Mouse (Mus musculus) limb, embryonic 11.5 days (tissue): Measurements from ENCODE around the gene Poln. TPM values are rescaled to one million over a fixed set of nuclear protein-coding genes. Genes with fewer than 3 reads are reported as not detected.
A peak's percentile ranks its signal among the peaks of the same experiment; 100 is the strongest.

Experiments
- ATAC-seq: fragments of 200-750 bp; cut with Nextera tagmentation; 2 replicates; pipeline ENCODE4 v1.8.0; 2017; ENCODE audit warnings: low read depth; ENCODE audit not compliant: insufficient number of reproducible peaks, low FRiP score, low TSS enrichment
- DNase-seq: peaks from one replicate; pipeline ENCODE4 v3.0.0-alpha.2; 2015; ENCODE audit warnings: low spot score
- H3K27ac ChIP-seq: fragments of 300-500 bp; sonication (generic); replicated peaks from 2 replicates; pipeline ENCODE4 v1.5.1; 2014; ENCODE audit warnings: low read depth, mild to moderate bottlenecking, low read length
- H3K27me3 ChIP-seq: fragments of 300-500 bp; sonication (generic); 2 replicates; pipeline ENCODE4 v1.6.1; 2014; ENCODE audit warnings: mild to moderate bottlenecking, low read length, mixed read lengths; ENCODE audit not compliant: control insufficient read depth, insufficient read depth
- H3K36me3 ChIP-seq: fragments of 300-500 bp; sonication (generic); 2 replicates; pipeline ENCODE4 v1.6.1; 2014; ENCODE audit warnings: mild to moderate bottlenecking, low read length, moderate library complexity, mixed read lengths; ENCODE audit not compliant: control insufficient read depth, insufficient read depth
- H3K4me1 ChIP-seq: fragments of 300-500 bp; sonication (generic); 2 replicates; pipeline ENCODE4 v1.6.1; 2014; ENCODE audit warnings: low read length, mixed read lengths; ENCODE audit not compliant: control insufficient read depth, insufficient read depth
- H3K4me2 ChIP-seq: fragments of 300-500 bp; sonication (generic); 2 replicates; pipeline ENCODE4 v1.6.1; 2014; ENCODE audit warnings: low read depth, mild to moderate bottlenecking, moderate library complexity; ENCODE audit not compliant: severe bottlenecking
- H3K4me3 ChIP-seq: fragments of 300-500 bp; sonication (generic); 2 replicates; pipeline ENCODE4 v1.5.1; 2014; ENCODE audit warnings: low read depth, low read length
- H3K9ac ChIP-seq: fragments of 300-500 bp; sonication (generic); 2 replicates; pipeline ENCODE4 v1.6.1; 2014; ENCODE audit warnings: mild to moderate bottlenecking, low read length
- H3K9me3 ChIP-seq: fragments of 300-500 bp; sonication (generic); 2 replicates; pipeline ENCODE4 v1.6.1; 2016; ENCODE audit warnings: low read length; ENCODE audit not compliant: control insufficient read depth
- WGBS: fragments of 180-500 bp; shearing (Covaris S2); extraction: QIAGEN DNeasy Blood & Tissue Kit; methylation state at CpG from one replicate; pipeline ENCODE4 v1.1.7; 2014; 5-methylcytosine and 5-hydroxymethylcytosine counted together
- polyA plus RNA-seq: library from polyadenylated mRNA; unstranded; fragments of >200 nt; fragmentation: Nextera tagmentation; extraction: Ambion mirVana; gene quantifications from 2 replicates; pipeline ENCODE4 v1.2.1, GENCODE M21; 2014

Poln gene
- polyA plus RNA-seq, 1 experiment from 2014 or later, result 0.81 TPM

- H3K36me3 ChIP-seq, result no peaks in the 10 kb centered on the region
- no peaks in the 10 kb centered on the region for H3K27me3 ChIP-seq
- DNase-seq, result peak; percentile 94
- peak within 1 kb of the TSS; percentile 30; the same call in 1 of the 2 replicates for H3K27ac ChIP-seq
- H3K9ac ChIP-seq, result peak within 1 kb of the TSS; percentile 63
- WGBS, result under 1% methylated on average over 84 of the region's 88 CpGs
- H3K4me3 ChIP-seq, result peak within 1 kb of the TSS; percentile 92
- peaks cover 4% of the 10 kb centered on the region; the same call in 1 of the 2 replicates for H3K4me1 ChIP-seq
- H3K9me3 ChIP-seq, result no peaks in the 10 kb centered on the region
- ATAC-seq, result peak; percentile 82
- H3K4me2 ChIP-seq, result peak within 1 kb of the TSS; percentile 80
These were observed 185.7 kb downstream of the Poln start, which contains the start of gene Gm1673 for GRCm38 (mm10) chr5:33983309-33984121. TSS of gene Gm1673 (plus strand) at chr5:33983433.

- ATAC-seq (0 out of 2 replicates have a peak, but pooled peaks have one; percentile 8), DNase-seq (no peak)
- peak overlapping the region; percentile 80 for H3K4me2 ChIP-seq
- peak overlapping the region; percentile 63 for H3K9ac ChIP-seq
- H3K4me3 ChIP-seq, result peak overlapping the region; percentile 92
- WGBS, result 5% methylated on average over 26 of the region's 26 CpGs
- H3K27ac ChIP-seq, result no peak overlapping the region
- no peaks in the 10 kb centered on the region for H3K27me3 ChIP-seq
- no peaks in the 10 kb centered on the region for H3K36me3 ChIP-seq
- H3K4me1 ChIP-seq, result peaks cover 4% of the 10 kb centered on the region; the same call in 1 of the 2 replicates
- no peaks in the 10 kb centered on the region for H3K9me3 ChIP-seq
These were observed 186.5 kb downstream of the Poln start for GRCm38 (mm10) chr5:33982731-33983259.

DNA sequence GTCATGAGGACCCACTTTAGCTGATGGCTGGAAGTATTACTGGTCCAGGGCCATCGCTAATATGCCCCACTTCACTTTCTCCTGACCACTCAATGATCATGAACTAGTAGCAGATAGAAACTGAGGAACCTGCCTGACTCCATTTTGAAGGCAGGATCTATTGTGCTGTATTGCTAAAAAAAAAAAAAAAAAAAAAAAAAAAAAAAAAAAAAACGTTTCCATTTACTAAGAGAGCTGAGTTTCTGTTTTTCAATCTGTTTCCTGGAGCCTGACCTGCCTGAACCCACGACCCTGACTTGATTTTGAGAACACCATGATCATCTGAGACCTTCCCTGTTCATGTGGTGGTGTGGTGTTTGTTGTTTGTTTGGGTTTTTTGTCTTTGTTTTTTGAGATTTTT is 193.0 kb downstream of the Poln start:
- Histone ChIP-seq H3K9me3 (no peaks in the 10 kb centered on the region), H3K4me1 (no peaks in the 10 kb centered on the region), H3K4me2 (no peak overlapping the region), H3K36me3 (no peaks in the 10 kb centered on the region), H3K27me3 (no peaks in the 10 kb centered on the region), H3K27ac (no peak overlapping the region), H3K4me3 (no peak overlapping the region), H3K9ac (no peak overlapping the region)
- 51% methylated on average over 3 of the region's 3 CpGs for WGBS
- no peak for DNase-seq
- ATAC-seq, result no peak

- no peak overlapping the region for H3K4me3 ChIP-seq
- WGBS, result 59% methylated on average over 2 of the region's 2 CpGs
- H3K4me1 ChIP-seq, result no peaks in the 10 kb centered on the region
- no peak for DNase-seq
- no peak for ATAC-seq
- H3K9me3 ChIP-seq, result no peaks in the 10 kb centered on the region
- no peaks in the 10 kb centered on the region for H3K27me3 ChIP-seq
- no peak overlapping the region for H3K27ac ChIP-seq
- no peak overlapping the region for H3K4me2 ChIP-seq
- H3K9ac ChIP-seq, result no peak overlapping the region
- H3K36me3 ChIP-seq, result no peaks in the 10 kb centered on the region
These were observed 194.5 kb downstream of the Poln start for GRCm38 (mm10) chr5:33974736-33975135.

GRCm38 (mm10) chr5:33959382-33959781 is 209.9 kb downstream of the Poln start:
- Histone ChIP-seq H3K4me3 (no peak overlapping the region), H3K9ac (no peak overlapping the region), H3K27ac (no peak overlapping the region), H3K36me3 (no peaks in the 10 kb centered on the region), H3K4me1 (no peaks in the 10 kb centered on the region), H3K9me3 (peaks cover under 1% of the 10 kb centered on the region; the same call in 1 of the 2 replicates), H3K27me3 (no peaks in the 10 kb centered on the region), H3K4me2 (no peak overlapping the region)
- 88% methylated on average over 4 of the region's 4 CpGs for WGBS
- DNase-seq (no peak), ATAC-seq (no peak)

Other genes with a start within 250 kb of the Poln start
- gene Nelfa, start 233.0 kb downstream of the Poln start, polyA plus RNA-seq, result 71.0 and 78.7 TPM in 2 replicates
- gene Gm1673, start 186.0 kb downstream of the Poln start, polyA plus RNA-seq, result 150 and 154 TPM in 2 replicates
- gene Nat8l, start 173.5 kb downstream of the Poln start, polyA plus RNA-seq, result 0.09 and 0.21 TPM in 2 replicates
- 55.9 and 57.0 TPM in 2 replicates for gene Haus3, start 79 bp upstream of the Poln start, polyA plus RNA-seq
- gene Mxd4, start 18.3 kb upstream of the Poln start, polyA plus RNA-seq, result 27.8 and 28.3 TPM in 2 replicates
- gene Zfyve28, start 119.0 kb upstream of the Poln start, polyA plus RNA-seq, result 0.37 and 0.61 TPM in 2 replicates
- not detected in 2 replicates for gene Cfap99, start 119.2 kb upstream of the Poln start, polyA plus RNA-seq
- gene Rnf4, start 166.8 kb upstream of the Poln start, polyA plus RNA-seq, result 187 and 206 TPM in 2 replicates
- gene Fam193a, start 200.5 kb upstream of the Poln start, polyA plus RNA-seq, result 15.3 and 16.5 TPM in 2 replicates